Mouse (Mus musculus): ENCODE data around the gene Gm4858. TPM values are rescaled to one million over a fixed set of nuclear protein-coding genes. Genes with fewer than 3 reads are reported as not detected.
"Not testable (repeated sequence)": the region's sequence is repeated elsewhere in the genome, so short reads cannot be mapped to it uniquely, and the experiment has no call there.

Gm4858 gene
- polyA plus RNA-seq, 1 experiment from 2014 or later = not detected

DNA sequence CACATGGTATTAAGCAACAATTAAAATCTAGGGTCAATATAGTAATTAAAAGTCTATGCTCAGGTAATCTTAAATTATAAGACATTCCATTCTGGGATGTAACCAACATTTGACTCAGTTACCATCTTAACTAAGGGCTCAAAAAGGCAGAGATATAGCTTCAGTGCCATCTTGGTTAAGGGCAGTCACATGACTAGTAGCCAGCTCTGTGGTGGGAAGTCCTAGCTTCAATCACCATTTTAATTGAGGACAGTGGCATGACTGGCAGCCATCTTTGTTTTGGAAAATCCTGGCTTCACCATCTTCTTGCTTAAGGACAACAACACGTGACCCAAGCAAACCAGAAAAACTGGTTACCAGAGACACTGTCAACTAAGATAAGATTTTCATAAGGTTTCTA is 18.4 kb upstream of the Gm4858 start:
- H3K27me3 ChIP-seq (ENCODE audit: insufficient read depth, low read length) = no peaks in the 10 kb centered on the region
- no peak overlapping the region for H3K4me2 ChIP-seq (ENCODE audit: low read depth, low read length)
- ATAC-seq (no peak), DNase-seq (no peak)
- H3K4me3 ChIP-seq (ENCODE audit: low read depth, low read length) = no peak overlapping the region
- no peak overlapping the region for H3K27ac ChIP-seq (ENCODE audit: low read depth)
- H3K9me3 ChIP-seq (ENCODE audit: low read length) = no peaks in the 10 kb centered on the region
- TF ChIP-seq EP300 (IDR thresholded peaks at IDR 0.05; ENCODE audit: low read depth) (no peak), CTCF (IDR thresholded peaks at IDR 0.05; ENCODE audit: low read depth) (no peak)
- no peak overlapping the region for H3K9ac ChIP-seq (replicated peaks)
- H3K4me1 ChIP-seq (ENCODE audit: insufficient read depth) = no peaks in the 10 kb centered on the region
- 68% methylated on average over 1 of the region's 1 CpGs for WGBS (ENCODE audit: insufficient replicate concordance)
- H3K36me3 ChIP-seq (replicated peaks; ENCODE audit: insufficient read depth, low read length) = no peaks in the 10 kb centered on the region

- ATAC-seq = no peak
- WGBS (ENCODE audit: insufficient replicate concordance) = 54% methylated on average over 10 of the region's 10 CpGs
- H3K9ac ChIP-seq (replicated peaks) = no peak overlapping the region
- no peak for TF ChIP-seq EP300 (IDR thresholded peaks at IDR 0.05; ENCODE audit: low read depth)
- TF ChIP-seq CTCF (IDR thresholded peaks at IDR 0.05; ENCODE audit: low read depth) = peak; percentile 38
- H3K9me3 ChIP-seq (ENCODE audit: low read length) = no peaks in the 10 kb centered on the region
- DNase-seq = peak; percentile 23
- no peak overlapping the region for H3K4me3 ChIP-seq (ENCODE audit: low read depth, low read length)
- H3K27me3 ChIP-seq (ENCODE audit: insufficient read depth, low read length) = no peaks in the 10 kb centered on the region
- H3K4me2 ChIP-seq (ENCODE audit: low read depth, low read length) = no peak overlapping the region
- no peaks in the 10 kb centered on the region for H3K36me3 ChIP-seq (replicated peaks; ENCODE audit: insufficient read depth, low read length)
- no peaks in the 10 kb centered on the region for H3K4me1 ChIP-seq (ENCODE audit: insufficient read depth)
- H3K27ac ChIP-seq (ENCODE audit: low read depth) = no peak overlapping the region
Measured at GRCm38 (mm10) chr3:93052826-93053474, 15.7 kb upstream of the Gm4858 start.

DNA sequence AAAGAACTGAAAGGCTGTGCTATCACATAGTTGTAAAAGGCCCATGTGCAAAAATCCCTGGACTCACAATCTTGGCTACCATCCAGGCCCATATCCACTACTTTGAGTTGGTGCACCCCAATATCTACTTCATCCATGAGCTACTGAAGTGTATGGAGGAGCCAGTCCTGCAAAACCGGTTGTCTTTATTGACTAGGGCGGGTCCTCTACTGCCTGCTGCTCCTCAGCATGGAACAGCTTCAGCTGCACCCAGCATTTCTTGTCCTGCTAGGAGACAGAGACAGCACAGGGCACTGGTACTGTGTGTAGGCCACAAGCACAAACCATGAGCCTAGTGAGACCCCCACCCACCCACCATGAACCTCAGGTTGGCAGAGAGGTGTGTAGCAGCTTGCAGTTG is 18.0 kb downstream of the Gm4858 start:
- ATAC-seq = no peak
- no peak for TF ChIP-seq EP300 (IDR thresholded peaks at IDR 0.05; ENCODE audit: low read depth)

GRCm38 (mm10) chr3:93093581-93093980 is 25.0 kb downstream of the Gm4858 start:
- not testable (repeated sequence) for H3K4me2 ChIP-seq (ENCODE audit: low read depth, low read length); H3K9me3 ChIP-seq (ENCODE audit: low read length); H3K27me3 ChIP-seq (ENCODE audit: insufficient read depth, low read length); ATAC-seq; H3K36me3 ChIP-seq (replicated peaks; ENCODE audit: insufficient read depth, low read length); H3K4me3 ChIP-seq (ENCODE audit: low read depth, low read length); H3K9ac ChIP-seq (replicated peaks); H3K27ac ChIP-seq (ENCODE audit: low read depth); DNase-seq; H3K4me1 ChIP-seq (ENCODE audit: insufficient read depth)
- WGBS (ENCODE audit: insufficient replicate concordance) = 33% methylated on average over 1 of the region's 1 CpGs
- 0 out of 2 replicates have a peak, but pooled peaks have one; percentile 5 for TF ChIP-seq CTCF (IDR thresholded peaks at IDR 0.05; ENCODE audit: low read depth)

More for the DNA sequence above, 18.0 kb downstream of the Gm4858 start:
- Histone ChIP-seq H3K4me2 (ENCODE audit: low read depth, low read length) (no peak overlapping the region), H3K27ac (ENCODE audit: low read depth) (no peak overlapping the region), H3K4me3 (ENCODE audit: low read depth, low read length) (no peak overlapping the region), H3K4me1 (ENCODE audit: insufficient read depth) (no peaks in the 10 kb centered on the region), H3K27me3 (ENCODE audit: insufficient read depth, low read length) (no peaks in the 10 kb centered on the region), H3K9me3 (ENCODE audit: low read length) (no peaks in the 10 kb centered on the region), H3K9ac (replicated peaks) (no peak overlapping the region), H3K36me3 (replicated peaks; ENCODE audit: insufficient read depth, low read length) (no peaks in the 10 kb centered on the region)
- DNase-seq = no peak
- 76% methylated on average over 2 of the region's 2 CpGs for WGBS (ENCODE audit: insufficient replicate concordance)

- TF ChIP-seq CTCF (IDR thresholded peaks at IDR 0.05; ENCODE audit: low read depth) (no peak), EP300 (IDR thresholded peaks at IDR 0.05; ENCODE audit: low read depth) (no peak)
- Histone ChIP-seq H3K4me3 (ENCODE audit: low read depth, low read length) (no peak overlapping the region), H3K9ac (replicated peaks) (no peak overlapping the region), H3K27ac (ENCODE audit: low read depth) (no peak overlapping the region), H3K9me3 (ENCODE audit: low read length) (no peaks in the 10 kb centered on the region), H3K36me3 (replicated peaks; ENCODE audit: insufficient read depth, low read length) (no peaks in the 10 kb centered on the region), H3K4me2 (ENCODE audit: low read depth, low read length) (no peak overlapping the region), H3K4me1 (ENCODE audit: insufficient read depth) (no peaks in the 10 kb centered on the region), H3K27me3 (ENCODE audit: insufficient read depth, low read length) (no peaks in the 10 kb centered on the region)
- WGBS (ENCODE audit: insufficient replicate concordance) = 74% methylated on average over 2 of the region's 2 CpGs
- ATAC-seq = no peak
- DNase-seq = no peak
Measured at GRCm38 (mm10) chr3:93096447-93096846, 27.8 kb downstream of the Gm4858 start.

DNA sequence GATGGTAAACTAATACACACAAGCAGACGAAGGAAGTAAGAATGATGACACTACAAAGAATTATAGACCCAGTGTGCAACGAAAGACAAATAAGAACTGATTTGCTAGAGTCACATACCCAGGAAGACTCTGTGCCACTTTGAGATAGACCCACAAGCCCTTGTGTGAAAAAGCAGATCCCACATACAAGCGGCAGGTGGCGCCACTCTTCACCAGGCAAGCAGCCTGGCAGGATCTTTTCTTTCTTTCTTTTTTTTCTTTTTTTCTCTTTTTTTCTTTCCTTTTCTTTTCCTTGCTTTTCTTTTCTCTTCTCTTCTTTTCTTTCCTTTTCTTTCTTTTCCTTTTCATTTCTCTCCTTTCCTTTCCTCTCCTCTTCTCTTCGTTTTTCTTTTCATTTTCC is 43.0 kb downstream of the Gm4858 start:
- WGBS (ENCODE audit: insufficient replicate concordance) = 47% methylated on average over 5 of the region's 5 CpGs

More for the DNA sequence above, 43.0 kb downstream of the Gm4858 start:
- no peak overlapping the region for H3K9ac ChIP-seq (replicated peaks)
- no peak overlapping the region for H3K4me2 ChIP-seq (ENCODE audit: low read depth, low read length)
- TF ChIP-seq CTCF (IDR thresholded peaks at IDR 0.05; ENCODE audit: low read depth) (peak; percentile 31), EP300 (IDR thresholded peaks at IDR 0.05; ENCODE audit: low read depth) (no peak)
- H3K4me3 ChIP-seq (ENCODE audit: low read depth, low read length) = no peak overlapping the region
- ATAC-seq = no peak
- H3K27me3 ChIP-seq (ENCODE audit: insufficient read depth, low read length) = no peaks in the 10 kb centered on the region
- H3K9me3 ChIP-seq (ENCODE audit: low read length) = no peaks in the 10 kb centered on the region
- H3K4me1 ChIP-seq (ENCODE audit: insufficient read depth) = no peaks in the 10 kb centered on the region
- no peaks in the 10 kb centered on the region for H3K36me3 ChIP-seq (replicated peaks; ENCODE audit: insufficient read depth, low read length)
- H3K27ac ChIP-seq (ENCODE audit: low read depth) = no peak overlapping the region
- DNase-seq = no peak
